Mouse (Mus musculus) heart, postnatal 10 days (tissue): ENCODE data around the gene Tmem102. TPM values are rescaled to one million over a fixed set of nuclear protein-coding genes. Genes with fewer than 3 reads are reported as not detected.
A peak's percentile ranks its signal among the peaks of the same experiment; 100 is the strongest.

ENCODE experiments used
- DNase-seq, 2 experiments: peaks; one replicate each; pipeline ENCODE4 v3.0.0; 2021
- intact Hi-C: fragments of 180-260 bp; cut with DNase I; formaldehyde crosslinking; loops from one replicate; pipeline ENCODE4 v1.15.1; 2025
- total RNA-seq, 2 experiments: library from RNA; stranded (reverse); gene quantifications; 2 replicates each; pipeline ENCODE4 v1.2.3; 2021

Tmem102 gene
- total RNA-seq, 2 experiments from 2014 or later, result 0.94 to 1.2 TPM

DNA sequence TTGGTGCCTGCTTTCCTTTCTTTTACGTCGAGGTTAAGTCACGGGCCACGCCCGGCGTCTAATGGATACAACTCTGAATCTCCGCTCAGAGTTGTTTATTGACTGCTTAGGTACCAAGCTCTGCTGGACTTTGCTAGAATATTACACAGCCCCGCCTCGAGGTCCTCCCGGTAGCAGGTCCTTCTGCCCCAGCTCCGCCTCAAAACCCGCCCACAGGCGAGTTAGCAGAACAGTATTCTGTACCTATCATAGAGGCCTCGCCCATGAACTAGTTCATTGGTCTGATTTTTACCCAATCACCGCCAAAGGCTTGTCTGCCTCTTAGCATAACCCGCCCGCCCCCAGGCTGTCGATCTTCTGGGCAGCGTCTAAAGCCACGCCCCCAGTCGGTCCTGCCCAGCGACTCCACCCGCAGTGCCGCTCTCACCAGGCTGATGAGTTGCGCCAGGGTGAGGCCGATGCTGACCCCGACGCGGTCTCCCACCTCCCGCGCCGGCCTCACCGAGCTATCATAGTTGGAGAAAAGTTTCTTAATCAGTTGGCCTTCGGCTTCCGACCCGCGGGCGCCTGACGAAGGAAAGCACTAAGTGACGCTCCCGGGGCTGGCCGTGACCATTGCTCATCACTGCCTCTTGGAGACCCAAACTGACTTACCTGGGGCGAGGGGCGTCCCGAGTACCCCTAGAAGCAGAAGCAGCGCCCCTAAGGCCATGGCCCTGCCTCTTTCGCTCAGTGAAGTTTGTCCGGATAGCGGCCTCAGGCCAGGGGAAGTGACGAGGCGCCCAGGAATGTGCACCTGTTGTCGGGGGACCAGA lies 10.0 kb downstream of the Tmem102 start, which contains the start of gene Chrnb1:
Gene Chrnb1 (minus strand): TSS at position 776 of the 815 bp plus-strand sequence.
- intact Hi-C loops, result no loop called here
- DNase-seq, result peak; percentile 95 to 97

DNA sequence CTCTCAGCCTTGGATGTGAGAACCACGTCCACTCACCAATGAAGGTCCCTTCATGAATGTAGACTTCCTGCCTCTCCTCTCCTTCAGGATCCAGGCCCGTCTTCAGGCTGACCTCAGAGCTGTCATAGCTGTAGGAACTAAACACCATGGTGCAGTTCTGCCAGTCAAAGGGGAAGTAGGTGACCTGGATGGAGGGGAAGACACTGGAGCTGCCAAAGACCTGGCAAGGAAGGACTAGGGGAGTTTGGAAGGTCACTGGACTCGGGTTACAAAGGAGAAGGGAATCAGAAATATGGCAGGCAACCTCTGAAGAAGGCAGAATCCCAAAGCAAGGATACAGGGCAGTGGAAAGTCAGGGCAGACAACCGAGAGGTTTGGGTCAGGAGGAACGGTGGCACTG lies 12.0 kb downstream of the Tmem102 start:
- DNase-seq, result no peak
- intact Hi-C loops, result no loop called here

DNA sequence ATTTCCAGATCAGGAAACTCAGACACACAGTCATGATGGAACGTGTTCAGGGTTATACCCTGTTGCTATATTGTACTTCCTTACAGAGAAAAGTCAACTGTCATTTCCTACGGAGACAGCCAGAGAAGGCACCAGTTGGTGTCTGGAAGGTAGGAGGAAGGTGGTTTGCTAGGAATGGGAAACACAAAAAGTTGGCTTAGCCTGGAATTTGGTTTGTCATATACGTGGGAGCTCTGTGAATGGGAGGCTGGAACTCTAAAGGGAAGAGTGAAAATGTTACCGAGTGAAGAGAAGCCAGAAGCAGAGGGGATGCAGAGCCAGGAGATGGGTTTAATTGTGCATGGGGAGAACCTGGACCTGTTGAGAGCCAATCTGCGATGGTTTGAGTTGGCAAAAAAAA lies 14.0 kb downstream of the Tmem102 start:
- DNase-seq, result no peak
- intact Hi-C loops, result no loop called here

GRCm38 (mm10) chr11:69789431-69789830 lies 16.0 kb downstream of the Tmem102 start:
- intact Hi-C loops, result no loop called here
- DNase-seq, result no peak

- no peak for DNase-seq
- intact Hi-C loops, result no loop called here
Measured at GRCm38 (mm10) chr11:69787306-69787705, 18.1 kb downstream of the Tmem102 start.

- intact Hi-C loops, result no loop called here
- peak; percentile 63 to 68 for DNase-seq
Measured at GRCm38 (mm10) chr11:69784793-69785272, 20.6 kb downstream of the Tmem102 start.

GRCm38 (mm10) chr11:69781828-69782227 lies 23.6 kb downstream of the Tmem102 start:
- intact Hi-C loops, result no loop called here
- DNase-seq, result no peak

DNA sequence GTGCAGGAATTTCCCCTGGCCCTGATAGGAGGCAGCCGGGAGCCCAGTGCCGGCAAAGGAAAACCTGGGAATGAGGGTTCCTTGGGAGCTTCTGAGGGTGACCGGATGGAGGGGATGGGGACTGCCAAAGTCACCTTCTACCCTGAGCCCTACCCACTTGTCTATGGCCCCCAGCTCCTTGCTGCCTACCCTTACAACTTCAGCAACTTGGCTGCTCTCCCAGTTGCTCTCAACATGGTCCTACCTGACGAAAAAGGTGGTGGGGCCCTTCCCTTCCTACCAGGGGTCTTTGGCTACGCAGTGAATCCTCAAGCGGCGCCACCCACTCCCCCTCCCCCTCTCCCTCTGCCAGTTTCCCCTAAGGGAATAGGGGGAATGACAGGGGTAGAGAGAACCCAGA lies 26.4 kb downstream of the Tmem102 start:
- intact Hi-C loops, result no loop called here
- no peak for DNase-seq

DNA sequence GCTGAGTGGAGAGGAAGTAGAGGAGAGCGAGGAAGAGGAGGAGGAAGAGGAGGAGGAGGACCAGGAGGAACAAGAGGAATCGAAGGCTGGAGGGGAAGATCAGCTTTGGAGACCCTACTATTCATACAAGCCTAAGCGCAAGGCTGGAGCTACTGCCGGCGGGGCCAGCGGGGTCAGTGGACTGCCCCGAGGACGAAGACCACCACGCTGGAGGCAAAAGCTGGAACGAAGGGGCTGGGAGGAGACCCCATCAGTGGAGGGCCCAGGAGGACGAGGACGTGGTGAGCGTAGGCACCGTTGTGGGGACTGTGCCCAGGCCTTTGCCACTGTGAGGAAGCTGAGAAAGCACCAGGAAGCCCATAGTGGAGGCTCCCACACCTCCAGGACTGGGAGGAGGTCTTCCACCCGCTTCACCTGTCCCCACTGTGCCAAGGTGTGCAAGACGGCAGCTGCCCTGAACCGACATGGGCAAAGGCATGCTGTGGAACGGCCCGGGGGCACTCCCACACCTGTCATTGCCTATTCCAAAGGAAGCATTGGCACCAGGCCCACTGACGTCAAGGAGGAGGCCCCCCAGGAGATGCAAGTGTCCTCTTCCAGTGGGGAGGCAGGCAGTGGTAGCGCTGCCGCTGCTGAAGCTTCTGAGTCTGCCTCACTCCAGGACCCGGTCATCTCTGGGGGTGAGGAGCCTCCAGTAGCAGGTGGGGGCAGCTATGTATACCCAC lies 27.0 kb downstream of the Tmem102 start:
- intact Hi-C loops, result no loop called here
- DNase-seq, result peak in 1 of 2 experiments; percentile 26

DNA sequence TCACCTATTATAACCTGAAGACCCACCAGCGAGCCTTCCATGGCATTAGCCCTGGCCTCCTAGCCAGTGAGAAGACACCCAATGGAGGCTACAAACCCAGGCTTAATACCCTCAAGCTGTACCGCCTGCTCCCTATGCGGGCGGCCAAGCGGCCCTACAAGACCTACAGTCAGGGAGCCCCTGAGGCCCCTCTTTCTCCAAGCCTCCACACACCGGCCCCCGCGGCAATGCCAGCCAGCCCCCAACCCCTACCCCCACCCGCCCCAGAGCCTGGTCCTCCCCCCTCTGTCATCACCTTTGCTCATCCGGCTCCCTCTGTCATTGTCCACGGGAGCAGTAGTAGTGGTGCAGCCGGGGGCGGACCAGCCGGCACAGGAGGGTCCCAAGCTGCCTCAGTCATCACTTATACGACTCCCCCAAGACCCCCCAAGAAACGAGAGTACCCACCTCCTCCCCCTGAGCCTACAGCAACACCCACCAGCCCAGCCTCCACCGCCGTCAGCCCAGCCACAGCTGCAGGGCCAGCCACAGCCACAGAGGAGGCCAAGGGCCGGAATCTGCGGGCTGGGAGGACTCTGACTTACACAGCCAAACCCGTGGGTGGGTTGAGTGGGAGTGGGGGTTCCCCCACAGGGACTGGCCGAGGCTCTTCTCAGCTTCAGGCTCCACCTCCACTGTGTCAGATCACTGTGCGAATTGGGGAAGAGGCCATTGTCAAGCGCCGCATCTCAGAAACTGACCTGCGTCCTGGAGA lies 27.7 kb downstream of the Tmem102 start:
- DNase-seq, result no peak
- intact Hi-C loops, result no loop called here

- no peak for DNase-seq
- intact Hi-C loops, result no loop called here
Measured at GRCm38 (mm10) chr11:69776488-69776887, 28.9 kb downstream of the Tmem102 start.

GRCm38 (mm10) chr11:69775716-69776115 lies 29.7 kb downstream of the Tmem102 start:
- no peak for DNase-seq
- intact Hi-C loops, result no loop called here

DNA sequence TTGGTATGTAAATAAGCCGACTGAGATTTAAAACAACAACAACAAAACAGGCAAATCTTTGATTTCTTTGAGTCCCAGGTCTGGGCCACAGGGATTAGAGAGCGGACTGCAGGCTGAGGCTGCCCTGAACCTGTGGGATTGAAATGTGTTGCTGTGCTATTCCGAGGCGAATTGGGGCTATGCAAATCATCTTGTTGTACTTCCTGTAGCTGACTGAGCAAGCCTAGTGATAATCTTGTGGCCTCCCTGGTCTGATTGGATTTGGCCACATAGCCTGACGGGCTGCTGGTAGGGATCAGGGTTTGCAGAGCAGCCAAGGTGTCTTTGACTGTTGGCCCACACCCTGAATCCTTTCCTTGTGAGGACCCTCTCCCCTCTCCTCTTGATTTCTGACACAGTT lies 30.5 kb downstream of the Tmem102 start:
- intact Hi-C loops, result no loop called here
- no peak for DNase-seq

DNA sequence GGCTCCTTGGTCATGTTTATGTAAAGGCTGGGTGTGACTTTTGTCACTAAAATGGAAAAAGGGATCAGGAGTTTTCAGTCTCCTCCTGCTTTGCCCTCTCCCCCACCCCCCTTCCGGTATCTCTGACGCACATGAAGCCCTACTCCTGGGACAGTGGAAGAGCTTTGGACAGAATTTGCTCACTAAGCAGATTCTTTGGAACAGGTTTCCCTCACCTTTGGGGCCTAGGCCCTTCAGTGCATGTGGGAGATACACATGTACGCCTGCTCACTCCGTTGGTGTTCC lies 37.9 kb downstream of the Tmem102 start:
- DNase-seq, result peak; percentile 29 to 36

DNA sequence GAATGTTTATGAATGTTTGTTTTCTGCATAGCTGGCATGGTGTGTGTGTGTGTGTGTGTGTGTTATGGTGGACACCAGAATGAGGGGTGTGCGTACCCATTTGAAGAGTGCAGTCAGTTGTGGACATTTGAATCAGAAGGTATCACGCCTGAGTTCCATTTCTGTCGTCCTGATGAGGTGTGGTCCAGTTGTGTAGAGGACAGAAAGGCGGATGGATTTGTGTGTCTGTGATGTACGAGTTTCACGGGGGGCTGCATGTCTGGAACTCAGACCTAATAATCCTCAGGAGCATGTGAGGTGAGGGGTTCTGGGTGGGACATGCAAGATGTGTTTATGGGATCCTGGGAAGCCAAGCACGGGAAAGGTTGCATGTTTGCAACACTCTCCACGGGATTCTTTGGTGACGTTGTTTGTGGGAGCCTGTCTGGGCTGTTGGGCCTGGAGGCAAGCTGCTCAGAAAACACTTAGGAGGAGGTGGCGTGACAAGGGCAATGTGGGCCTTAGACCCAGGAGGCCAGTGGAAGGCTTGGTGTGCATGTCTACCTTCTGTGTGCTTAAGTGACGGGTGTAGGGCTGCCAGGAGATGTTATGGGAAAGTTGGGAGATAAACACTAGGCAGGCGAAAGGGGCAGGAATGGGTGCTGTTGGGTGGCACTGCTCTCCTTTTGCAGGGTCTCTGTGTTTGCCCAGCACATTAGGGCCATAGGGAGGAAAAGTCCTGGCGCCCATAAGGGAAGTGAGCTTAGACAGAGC lies 38.4 kb downstream of the Tmem102 start:
- peak; percentile 21 to 44 for DNase-seq
- intact Hi-C loops, result no loop called here

More for the DNA sequence above, 37.9 kb downstream of the Tmem102 start:
- intact Hi-C loops, result no loop called here

- intact Hi-C loops, result no loop called here
- DNase-seq, result peak; percentile 80 to 82
Measured at GRCm38 (mm10) chr11:69766126-69766609, 39.3 kb downstream of the Tmem102 start.

- peak; percentile 56 to 66 for DNase-seq
- intact Hi-C loops, result loop anchor here (2.0 kb wide), 1 partner anchor 37 kb away; no protein-coding TSS in a partner anchor
Measured at GRCm38 (mm10) chr11:69765221-69766125, 40.0 kb downstream of the Tmem102 start, which contains the start of gene Zbtb4. TSS of gene Zbtb4 (plus strand) at chr11:69765912.

DNA sequence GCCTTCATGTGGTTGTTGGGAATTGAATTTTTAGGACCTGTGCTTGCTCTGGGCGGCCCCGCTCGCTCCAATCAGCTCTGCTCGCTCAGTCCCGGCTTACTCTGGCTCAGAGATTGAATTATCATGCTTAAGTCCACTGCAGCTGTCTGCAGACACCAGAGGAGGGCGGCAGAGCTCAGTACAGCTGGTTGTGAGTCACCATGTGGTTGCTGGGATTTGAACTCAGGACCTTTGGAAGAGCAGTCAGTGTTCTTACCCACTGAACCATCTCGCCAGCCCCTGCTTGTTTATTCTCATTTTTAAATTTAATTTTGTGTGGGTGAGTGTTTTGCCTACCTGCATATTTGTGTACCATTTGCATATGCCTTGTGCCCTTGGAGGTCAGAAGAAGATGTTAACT lies 41.9 kb downstream of the Tmem102 start:
- DNase-seq, result no peak
- intact Hi-C loops, result no loop called here

DNA sequence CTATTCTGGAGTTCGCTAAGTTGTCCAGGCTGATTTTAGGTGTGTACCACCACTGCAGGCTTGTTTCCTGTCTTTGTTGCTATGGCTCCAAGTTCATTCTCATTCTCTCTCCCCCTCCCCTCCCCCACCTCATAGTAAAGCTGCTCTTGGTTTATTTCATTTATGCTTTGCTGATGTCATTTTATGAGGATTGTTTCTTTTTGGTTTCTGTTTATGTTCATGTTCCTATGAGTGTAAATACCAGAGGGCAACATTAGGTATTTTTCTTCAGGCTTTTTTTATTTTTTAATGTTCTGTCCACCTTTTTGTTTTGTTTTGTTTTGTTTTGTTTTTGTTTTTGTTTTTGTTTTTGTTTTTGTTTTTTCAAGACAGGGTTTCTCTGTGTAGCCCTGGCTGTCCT lies 43.6 kb downstream of the Tmem102 start, which contains the start of gene Slc35g3:
Gene Slc35g3 (minus strand): TSS at position 101 of the 400 bp plus-strand sequence.
- intact Hi-C loops, result no loop called here
- DNase-seq, result no peak
